Mouse (Mus musculus): Measurements from ENCODE around the gene Trim40.

The Trim40 gene

GRCm38 (mm10) chr17:36890073-36890903 is at the start of gene Trim40:
Trim40 (minus strand) TSS chr17:36890123.
- no peak for DNase-seq (ENCODE audit: low spot score)

GRCm38 (mm10) chr17:36938056-36938455 is 48.1 kb upstream of the Trim40 start:
- peak; percentile 34 for DNase-seq (ENCODE audit: low spot score)

GRCm38 (mm10) chr17:36931806-36932205 is 41.9 kb upstream of the Trim40 start:
- peak; percentile 46 for DNase-seq (ENCODE audit: low spot score)

GRCm38 (mm10) chr17:36931130-36931529 is 41.2 kb upstream of the Trim40 start:
- no peak for DNase-seq (ENCODE audit: low spot score)

- DNase-seq (ENCODE audit: low spot score) = no peak
These were observed 40.3 kb upstream of the Trim40 start for GRCm38 (mm10) chr17:36930233-36930632.

- no peak for DNase-seq (ENCODE audit: low spot score)
These were observed 39.5 kb upstream of the Trim40 start for GRCm38 (mm10) chr17:36929236-36929932.

GRCm38 (mm10) chr17:36927496-36928120 is 37.7 kb upstream of the Trim40 start:
- DNase-seq (ENCODE audit: low spot score) = no peak

- no peak for DNase-seq (ENCODE audit: low spot score)
These were observed 33.6 kb upstream of the Trim40 start for GRCm38 (mm10) chr17:36923491-36923890.

- no peak for DNase-seq (ENCODE audit: low spot score)
These were observed 32.8 kb upstream of the Trim40 start for GRCm38 (mm10) chr17:36922715-36923114.

- DNase-seq (ENCODE audit: low spot score) = no peak
These were observed 30.3 kb upstream of the Trim40 start for GRCm38 (mm10) chr17:36920239-36920638.

GRCm38 (mm10) chr17:36915076-36915475 is 25.2 kb upstream of the Trim40 start:
- peak; percentile 64 for DNase-seq (ENCODE audit: low spot score)

GRCm38 (mm10) chr17:36914108-36914507 is 24.2 kb upstream of the Trim40 start:
- DNase-seq (ENCODE audit: low spot score) = peak; percentile 86

GRCm38 (mm10) chr17:36912031-36912430 is 22.1 kb upstream of the Trim40 start:
- no peak for DNase-seq (ENCODE audit: low spot score)

- DNase-seq (ENCODE audit: low spot score) = no peak
These were observed 19.9 kb upstream of the Trim40 start for GRCm38 (mm10) chr17:36909802-36910201.

GRCm38 (mm10) chr17:36908235-36908634 is 18.3 kb upstream of the Trim40 start:
- DNase-seq (ENCODE audit: low spot score) = no peak

- DNase-seq (ENCODE audit: low spot score) = peak; percentile 40
These were observed 13.7 kb upstream of the Trim40 start for GRCm38 (mm10) chr17:36903651-36904050.

GRCm38 (mm10) chr17:36900691-36901090 is 10.8 kb upstream of the Trim40 start:
- no peak for DNase-seq (ENCODE audit: low spot score)

GRCm38 (mm10) chr17:36900001-36900400 is 10.1 kb upstream of the Trim40 start:
- DNase-seq (ENCODE audit: low spot score) = no peak

GRCm38 (mm10) chr17:36899376-36899775 is 9.5 kb upstream of the Trim40 start:
- DNase-seq (ENCODE audit: low spot score) = no peak

- no peak for DNase-seq (ENCODE audit: low spot score)
These were observed 7.8 kb upstream of the Trim40 start, which contains the start of gene Trim31 for GRCm38 (mm10) chr17:36897552-36898205. Trim31 (plus strand) TSS chr17:36898118.

GRCm38 (mm10) chr17:36897065-36897464 is 7.1 kb upstream of the Trim40 start:
- DNase-seq (ENCODE audit: low spot score) = no peak

GRCm38 (mm10) chr17:36896583-36896982 is 6.7 kb upstream of the Trim40 start:
- peak; percentile 63 for DNase-seq (ENCODE audit: low spot score)

Data from adipocyte (in vitro differentiated cells).